Comparison of ENCODE assay signal across 16 mouse cellular contexts in the genomic region with DNA sequence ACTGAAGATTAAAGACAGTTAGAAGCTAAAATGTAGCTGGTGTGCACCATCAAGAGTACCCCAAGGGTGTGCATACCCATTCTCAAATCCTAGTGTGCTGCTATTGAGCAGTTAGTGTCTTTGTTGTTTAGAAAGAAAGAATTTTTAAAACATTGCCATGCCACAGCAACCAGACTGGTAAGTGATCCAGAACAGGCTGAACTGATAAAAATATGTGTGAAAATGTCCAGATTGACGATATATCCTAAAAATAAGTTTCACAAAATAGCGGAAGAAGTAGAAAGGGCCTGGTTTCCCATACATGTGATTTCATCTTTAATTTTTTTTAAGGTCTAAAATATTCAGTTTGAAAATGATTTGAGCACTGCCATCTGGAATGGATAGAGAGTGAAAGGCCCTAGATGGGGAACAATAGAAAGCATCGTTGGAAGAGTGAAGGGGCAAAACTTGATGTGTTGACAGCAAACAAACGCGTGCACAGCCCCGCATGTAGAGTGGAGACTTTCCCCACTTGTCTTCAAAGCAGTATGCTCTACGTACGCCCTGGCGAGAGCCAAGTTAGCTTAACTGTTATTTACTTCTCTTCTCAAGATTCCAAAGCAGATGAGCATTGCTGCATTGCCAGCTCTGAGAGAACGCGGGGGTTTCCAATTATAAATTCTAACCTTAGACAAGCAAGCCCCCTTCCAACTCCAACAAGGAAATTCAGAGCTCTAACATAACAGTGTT.
A peak's percentile ranks its signal among the peaks of the same experiment; 100 is the strongest.
DNase-seq lines count a peak whose midpoint lies in the region; ATAC-seq and TF ChIP-seq lines count a peak whose summit lies in the region.
"Had no signal": no experiment of that assay in that cellular context is flagged by ENCODE, and none has a peak within 500 bp of the region (broad histone marks: within the 10 kb centered on the region; RNA-seq: fewer than 3 reads in every experiment).

No protein-coding gene starts in this region.

- TF ChIP-seq POLR2A in brain, embryonic 14.5 days (IDR thresholded peaks at IDR 0.05; ENCODE audit: borderline replicate concordance, extremely low read depth, insufficient read depth, insufficient read length, poor library complexity, severe bottlenecking): no peak
- TF ChIP-seq POLR2A in kidney, adult 2 months (IDR thresholded peaks at IDR 0.05; ENCODE audit: low read depth, low read length): no peak

- H3K36me3 ChIP-seq in stomach, postnatal 0 days (ENCODE audit: control insufficient read depth, insufficient read depth, low read length): no peaks in the 10 kb centered on the region
- H3K36me3 ChIP-seq in hindbrain, embryonic 16.5 days (ENCODE audit: control insufficient read depth, insufficient read depth, low read length): no peaks in the 10 kb centered on the region
- H3K36me3 ChIP-seq in kidney, adult 2 months (ENCODE audit: control insufficient read depth, insufficient read depth, low read length): no peaks in the 10 kb centered on the region
- H3K36me3 ChIP-seq: intestine, embryonic 15.5 days; limb, embryonic 15.5 days; midbrain, embryonic 10.5 days had no signal

- H3K27me3 ChIP-seq in stomach, postnatal 0 days (ENCODE audit: control insufficient read depth, insufficient read depth, low read length): no peaks in the 10 kb centered on the region
- no peaks in the 10 kb centered on the region for H3K27me3 ChIP-seq in hindbrain, embryonic 16.5 days (replicated peaks; ENCODE audit: control insufficient read depth, insufficient read depth, low read length)
- H3K27me3 ChIP-seq in kidney, adult 2 months (replicated peaks; ENCODE audit: control insufficient read depth, insufficient read depth, low read length): no peaks in the 10 kb centered on the region
- H3K27me3 ChIP-seq: intestine, embryonic 15.5 days; limb, embryonic 15.5 days had no signal

- H3K9ac ChIP-seq in stomach, postnatal 0 days (ENCODE audit: low read length): no peak overlapping the region
- H3K9ac ChIP-seq in hindbrain, embryonic 16.5 days (ENCODE audit: low read depth, low read length): no peak overlapping the region
- H3K9ac ChIP-seq: intestine, embryonic 15.5 days; limb, embryonic 15.5 days had no signal

- TF ChIP-seq CTCF in brain, embryonic 14.5 days (IDR thresholded peaks at IDR 0.05; ENCODE audit: borderline replicate concordance, extremely low read depth, insufficient read depth, insufficient read length): no peak
- no peak for TF ChIP-seq CTCF in stomach, postnatal 0 days (IDR thresholded peaks at IDR 0.05; ENCODE audit: low read depth)
- no peak for TF ChIP-seq CTCF in kidney, adult 2 months (conservative IDR thresholded peaks at IDR 0.05; ENCODE audit: insufficient read depth, insufficient read length, low read depth, low read length)

- TF ChIP-seq EP300 in stomach, postnatal 0 days (optimal IDR thresholded peaks at IDR 0.05): no peak

- H3K9me3 ChIP-seq in stomach, postnatal 0 days (ENCODE audit: control insufficient read depth, low read length): no peaks in the 10 kb centered on the region
- no peaks in the 10 kb centered on the region for H3K9me3 ChIP-seq in hindbrain, embryonic 16.5 days (ENCODE audit: control insufficient read depth, low read length)
- H3K9me3 ChIP-seq: intestine, embryonic 15.5 days; limb, embryonic 15.5 days; midbrain, embryonic 10.5 days had no signal

- H3K4me2 ChIP-seq in stomach, postnatal 0 days (replicated peaks; ENCODE audit: low read depth): no peak overlapping the region
- H3K4me2 ChIP-seq in hindbrain, embryonic 16.5 days (ENCODE audit: low read length): no peak overlapping the region
- H3K4me2 ChIP-seq: intestine, embryonic 15.5 days; limb, embryonic 15.5 days had no signal

- 70% methylated on average over 11 of the region's 11 CpGs for WGBS in stomach, postnatal 0 days
- 90% methylated on average over 11 of the region's 11 CpGs for WGBS in hindbrain, embryonic 16.5 days
- 91% methylated on average over 11 of the region's 11 CpGs for WGBS in kidney, adult 2 months

- DNase-seq in brain, embryonic 14.5 days (ENCODE audit: low read depth): peak; percentile 35
- DNase-seq in layer of hippocampus, postnatal 10 days (ENCODE audit: low spot score in 2 of 2): peak; percentile 32 to 47
- DNase-seq in right cerebral cortex, adult 2 months (ENCODE audit: low spot score in 2 of 2): peak; percentile 39 to 63
- no peak for DNase-seq in stomach, postnatal 0 days (ENCODE audit: low spot score)
- DNase-seq in kidney, adult 2 months: no peak
- DNase-seq: cerebellum, adult 8-10 months; heart, adult 2 months; heart, postnatal 14 days; kidney, postnatal 25 days had no signal

- H3K4me3 ChIP-seq in stomach, postnatal 0 days (ENCODE audit: low read depth, low read length): no peak overlapping the region
- H3K4me3 ChIP-seq in hindbrain, embryonic 16.5 days (ENCODE audit: low read length): no peak overlapping the region
- no peak overlapping the region for H3K4me3 ChIP-seq in kidney, adult 2 months (ENCODE audit: insufficient read depth, low read depth, low read length)
- H3K4me3 ChIP-seq: heart, adult 2 months; intestine, embryonic 15.5 days; limb, embryonic 15.5 days; midbrain, embryonic 10.5 days; myocyte had no signal

- ATAC-seq in frontal cortex, adult (ENCODE audit: low TSS enrichment): peak; percentile 81
- no peak for ATAC-seq in stomach, postnatal 0 days (ENCODE audit: low FRiP score, low TSS enrichment)
- no peak for ATAC-seq in hindbrain, embryonic 16.5 days
- ATAC-seq: activated CD4-positive, CD25-positive, alpha-beta regulatory T cell, adult 4 months; intestine, embryonic 15.5 days had no signal

- no peaks in the 10 kb centered on the region for H3K4me1 ChIP-seq in stomach, postnatal 0 days (replicated peaks; ENCODE audit: control insufficient read depth, insufficient read depth)
- H3K4me1 ChIP-seq in hindbrain, embryonic 16.5 days (ENCODE audit: control insufficient read depth, insufficient read depth, low read depth, low read length): no peaks in the 10 kb centered on the region
- no peaks in the 10 kb centered on the region for H3K4me1 ChIP-seq in kidney, adult 2 months (ENCODE audit: control insufficient read depth, insufficient read depth, low read length)
- H3K4me1 ChIP-seq: intestine, embryonic 15.5 days; limb, embryonic 15.5 days; midbrain, embryonic 10.5 days had no signal

- no peak overlapping the region for H3K27ac ChIP-seq in stomach, postnatal 0 days (replicated peaks)
- H3K27ac ChIP-seq in hindbrain, embryonic 16.5 days (ENCODE audit: low read depth, low read length): no peak overlapping the region
- H3K27ac ChIP-seq in kidney, adult 2 months (ENCODE audit: insufficient read depth, low read depth, low read length): no peak overlapping the region
- H3K27ac ChIP-seq: heart, adult 2 months; intestine, embryonic 15.5 days; limb, embryonic 15.5 days; midbrain, embryonic 10.5 days had no signal

Comparison
In these comparisons a context has a peak if more than half of its experiments do, and no peak if none do; other contexts are left out.
1. DNase-seq: peak in brain, embryonic 14.5 days (single experiment), layer of hippocampus, postnatal 10 days (2 of 2) and right cerebral cortex, adult 2 months (2 of 2); none in stomach, postnatal 0 days (single experiment) and kidney, adult 2 months (single experiment).